Mouse (Mus musculus) heart, embryonic 11.5 days (tissue): ENCODE measurements around the gene Dhx30. TPM values are rescaled to one million over a fixed set of nuclear protein-coding genes. Genes with fewer than 3 reads are reported as not detected.

Source experiments
- polyA plus RNA-seq: library from polyadenylated mRNA; unstranded; fragments of >200 nt; fragmentation: Nextera tagmentation; extraction: Ambion mirVana; gene quantifications from 2 replicates; pipeline ENCODE4 v1.2.1, GENCODE M21; 2014

Dhx30 gene
- polyA plus RNA-seq, 1 experiment from 2014 or later: 108 TPM

Other genes starting within 250 kb of the Dhx30 start
- gene Cdc25a, start 242.3 kb downstream of the Dhx30 start, polyA plus RNA-seq: 22.0 and 23.7 TPM in 2 replicates
- 64.9 and 93.6 TPM in 2 replicates for gene Map4, start 186.4 kb downstream of the Dhx30 start, polyA plus RNA-seq
- 59.1 and 112 TPM in 2 replicates for gene Smarcc1, start 122 bp downstream of the Dhx30 start, polyA plus RNA-seq
- 0.66 and 1.3 TPM in 2 replicates for gene Cspg5, start 126.0 kb upstream of the Dhx30 start, polyA plus RNA-seq
- gene Elp6, start 187.3 kb upstream of the Dhx30 start, polyA plus RNA-seq: 17.4 and 18.7 TPM in 2 replicates
- gene Scap, start 215.5 kb upstream of the Dhx30 start, polyA plus RNA-seq: 14.4 and 16.0 TPM in 2 replicates